8 mouse cellular contexts compared by ENCODE assay signal in genomic region chr15:86228186-86228585, GRCm38 (mm10). TPM values are rescaled to one million over a fixed set of nuclear protein-coding genes. Genes with fewer than 3 reads are reported as not detected.
DNase-seq lines count a peak whose midpoint lies in the region; ATAC-seq and TF ChIP-seq lines count a peak whose summit lies in the region.
"Had no signal": no experiment of that assay in that cellular context is flagged by ENCODE, and none has a peak within 500 bp of the region (broad histone marks: within the 10 kb centered on the region; RNA-seq: fewer than 3 reads in every experiment).

No protein-coding gene starts in this region.

- peaks cover 27% of the 10 kb centered on the region for H3K4me1 ChIP-seq in liver, embryonic 12.5 days
- H3K4me1 ChIP-seq in MEL (ENCODE audit: control insufficient read depth in 1 of 2, insufficient read depth in 2 of 2, low read length in 2 of 2) = peaks cover 4 to 9% of the 10 kb centered on the region in 2 experiments
- no peaks in the 10 kb centered on the region for H3K4me1 ChIP-seq in lung, embryonic 14.5 days (ENCODE audit: insufficient read depth)

- TF ChIP-seq POLR2A in MEL (IDR thresholded peaks at IDR 0.05; ENCODE audit: control insufficient read depth in 1 of 2, insufficient read depth in 1 of 2, low read depth in 1 of 2, low read length in 2 of 2, poor library complexity in 1 of 2) = no peak
- TF ChIP-seq POLR2A in brain, embryonic 14.5 days (IDR thresholded peaks at IDR 0.05; ENCODE audit: borderline replicate concordance, extremely low read depth, insufficient read depth, insufficient read length, poor library complexity, severe bottlenecking) = no peak

- H3K9me3 ChIP-seq in liver, embryonic 12.5 days (replicated peaks) = peaks cover 3% of the 10 kb centered on the region; the same call in 1 of the 2 replicates
- H3K9me3 ChIP-seq in MEL (replicated peaks; ENCODE audit: insufficient read depth, low read length) = no peaks in the 10 kb centered on the region
- no peaks in the 10 kb centered on the region for H3K9me3 ChIP-seq in lung, embryonic 14.5 days (ENCODE audit: low read depth, low read length)
- H3K9me3 ChIP-seq: limb, embryonic 15.5 days had no signal

- no peak; the same call in none of the 2 replicates for TF ChIP-seq RAD21 in MEL (IDR thresholded peaks at IDR 0.05; ENCODE audit: low read depth, low read length)

- H3K27me3 ChIP-seq in liver, embryonic 12.5 days (replicated peaks) = no peaks in the 10 kb centered on the region
- no peaks in the 10 kb centered on the region for H3K27me3 ChIP-seq in MEL (ENCODE audit: control insufficient read depth in 1 of 2, insufficient read depth in 2 of 2, low read length in 2 of 2)
- no peaks in the 10 kb centered on the region for H3K27me3 ChIP-seq in lung, embryonic 14.5 days (ENCODE audit: insufficient read depth, low read length)
- H3K27me3 ChIP-seq: limb, embryonic 15.5 days had no signal

- H3K4me2 ChIP-seq in liver, embryonic 12.5 days = no peak overlapping the region
- no peak overlapping the region for H3K4me2 ChIP-seq in lung, embryonic 14.5 days
- H3K4me2 ChIP-seq: limb, embryonic 15.5 days had no signal

- no peak for ATAC-seq in liver, embryonic 12.5 days
- peak; percentile 52; the same call in 1 of the 2 replicates for ATAC-seq in lung, embryonic 14.5 days (ENCODE audit: insufficient read depth)

- no peak overlapping the region for H3K9ac ChIP-seq in liver, embryonic 12.5 days
- H3K9ac ChIP-seq in MEL (ENCODE audit: control insufficient read depth, low read depth, low read length, poor library complexity, severe bottlenecking) = no peak overlapping the region
- H3K9ac ChIP-seq in lung, embryonic 14.5 days = no peak overlapping the region
- H3K9ac ChIP-seq: limb, embryonic 15.5 days had no signal

- intact Hi-C loops in heart, postnatal 10 days (cut with DNase I) = loop anchor here (2.0 kb wide), 2 partner anchors 41 to 61 kb away; partner anchors contain the start of gene Cerk

- H3K27ac ChIP-seq in liver, embryonic 12.5 days = no peak overlapping the region
- H3K27ac ChIP-seq in MEL (ENCODE audit: control insufficient read depth, low read depth, low read length) = no peak overlapping the region
- no peak overlapping the region for H3K27ac ChIP-seq in lung, embryonic 14.5 days (ENCODE audit: low read depth)
- H3K27ac ChIP-seq: limb, embryonic 15.5 days had no signal

- no peak for TF ChIP-seq EP300 in MEL (IDR thresholded peaks at IDR 0.05; ENCODE audit: low read depth in 1 of 2, low read length in 2 of 2)

- TF ChIP-seq CTCF in MEL (IDR thresholded peaks at IDR 0.05 in 2 of 3, conservative IDR thresholded peaks at IDR 0.05 in 1 of 3; ENCODE audit: control insufficient read depth in 1 of 3, insufficient read depth in 1 of 3, low read depth in 2 of 3, low read length in 3 of 3, poor library complexity in 1 of 3, severe bottlenecking in 1 of 3) = peak; percentile 16 to 50 (median 37); a peak in 5 of 6 replicates
- peak; percentile 66; the same call in 1 of the 2 replicates for TF ChIP-seq CTCF in brain, embryonic 14.5 days (IDR thresholded peaks at IDR 0.05; ENCODE audit: borderline replicate concordance, extremely low read depth, insufficient read depth, insufficient read length)
- peak; percentile 75 for TF ChIP-seq CTCF in lung, embryonic 14.5 days (IDR thresholded peaks at IDR 0.05; ENCODE audit: low read depth)

- no peaks in the 10 kb centered on the region for H3K79me2 ChIP-seq in MEL (ENCODE audit: control insufficient read depth, insufficient read depth, low read length, poor library complexity)

- peak; percentile 37 for DNase-seq in liver
- peak; percentile 49 for DNase-seq in MEL (ENCODE audit: low read depth, low spot score)
- DNase-seq in brain, embryonic 14.5 days (ENCODE audit: low read depth) = peak; percentile 57
- DNase-seq in heart, postnatal 10 days = peak; percentile 70 to 76
- peak; percentile 72 for DNase-seq in lung, embryonic 14.5 days
- peak; percentile 69 for DNase-seq in thymus, postnatal 25 days

- WGBS in liver, embryonic 12.5 days (ENCODE audit: insufficient replicate concordance) = 34% methylated on average over 3 of the region's 3 CpGs
- WGBS in lung, embryonic 14.5 days = 39% methylated on average over 3 of the region's 3 CpGs

- no peak overlapping the region for H3K4me3 ChIP-seq in liver, embryonic 12.5 days
- no peak overlapping the region for H3K4me3 ChIP-seq in MEL (ENCODE audit: control insufficient read depth in 1 of 2, insufficient read depth in 1 of 2, low read depth in 2 of 2, low read length in 2 of 2)
- H3K4me3 ChIP-seq in lung, embryonic 14.5 days (ENCODE audit: low read depth, low read length) = no peak overlapping the region
- H3K4me3 ChIP-seq: limb, embryonic 15.5 days had no signal

- H3K36me3 ChIP-seq in liver, embryonic 12.5 days = peaks cover 4% of the 10 kb centered on the region; the same call in 1 of the 2 replicates
- H3K36me3 ChIP-seq in MEL (ENCODE audit: control insufficient read depth in 1 of 2, insufficient read depth in 2 of 2, low read length in 2 of 2) = no peaks in the 10 kb centered on the region; a peak in 1 of 4 replicates
- H3K36me3 ChIP-seq in lung, embryonic 14.5 days (ENCODE audit: insufficient read depth) = no peaks in the 10 kb centered on the region
- H3K36me3 ChIP-seq: limb, embryonic 15.5 days had no signal

TF ChIP-seq in MEL, 35 proteins besides CTCF, POLR2A, EP300 and RAD21:
- TF ChIP-seq SMC3 (IDR thresholded peaks at IDR 0.05; ENCODE audit: low read depth, low read length) (peak; percentile 38), MAFK (IDR thresholded peaks at IDR 0.05; ENCODE audit: borderline replicate concordance, low read depth, low read length) (no peak)

RNA-seq across cellular contexts. Expression of gene Tbc1d22a, which starts 13.9 kb away (rescaled TPM):
- polyA plus RNA-seq in liver, embryonic 12.5 days (2016; fragmentation: Nextera tagmentation; extraction: Ambion mirVana) = 8.8 and 9.2 TPM in 2 replicates
- total RNA-seq in MEL (2012; rRNA removed) = 15.1 and 15.9 TPM in 2 replicates
- 10 to 100 TPM in 1 of 2 experiments, not detected in 1; 21.1 TPM for polyA plus RNA-seq in MEL (2012; ENCODE audit: insufficient read depth in 1 of 2, insufficient read length in 2 of 2, low read depth in 1 of 2, low replicate concordance in 2 of 2, missing spikeins in 1 of 2)
- polyA plus RNA-seq in brain, embryonic 14.5 days (2012; rRNA removed) = 16.8 and 21.8 TPM in 2 replicates
- 10 to 100 TPM; 19.0 to 23.1 TPM for total RNA-seq in heart, postnatal 10 days (2021)
- 8.4 and 10.6 TPM in 2 replicates for polyA plus RNA-seq in lung, embryonic 14.5 days (2014; fragmentation: Nextera tagmentation; extraction: Ambion mirVana)

RNA-seq across cellular contexts. Expression of gene Cerk, which starts 42.2 kb away (rescaled TPM):
- 5.7 and 5.9 TPM in 2 replicates for polyA plus RNA-seq in liver, embryonic 12.5 days (2016; fragmentation: Nextera tagmentation; extraction: Ambion mirVana)
- total RNA-seq in MEL (2012; rRNA removed) = 3.8 and 4.1 TPM in 2 replicates
- 1 to 10 TPM in 1 of 2 experiments, not detected in 1; 9.5 TPM for polyA plus RNA-seq in MEL (2012; ENCODE audit: insufficient read depth in 1 of 2, insufficient read length in 2 of 2, low read depth in 1 of 2, low replicate concordance in 2 of 2, missing spikeins in 1 of 2)
- 27.3 and 32.0 TPM in 2 replicates for polyA plus RNA-seq in brain, embryonic 14.5 days (2012; rRNA removed)
- total RNA-seq in heart, postnatal 10 days (2021) = 10 to 100 TPM; 40.4 to 45.9 TPM
- 33.8 and 34.2 TPM in 2 replicates for polyA plus RNA-seq in lung, embryonic 14.5 days (2014; fragmentation: Nextera tagmentation; extraction: Ambion mirVana)
